Mouse (Mus musculus) mature B cell (primary cell): Measurements from ENCODE around the gene Gng12.

Experiments
- in situ Hi-C: fragments of 300-500 bp; cut with MboI; formaldehyde crosslinking; loops from 2 replicates; pipeline ENCODE4 v1.14.3; 2019

Gene Gng12

DNA sequence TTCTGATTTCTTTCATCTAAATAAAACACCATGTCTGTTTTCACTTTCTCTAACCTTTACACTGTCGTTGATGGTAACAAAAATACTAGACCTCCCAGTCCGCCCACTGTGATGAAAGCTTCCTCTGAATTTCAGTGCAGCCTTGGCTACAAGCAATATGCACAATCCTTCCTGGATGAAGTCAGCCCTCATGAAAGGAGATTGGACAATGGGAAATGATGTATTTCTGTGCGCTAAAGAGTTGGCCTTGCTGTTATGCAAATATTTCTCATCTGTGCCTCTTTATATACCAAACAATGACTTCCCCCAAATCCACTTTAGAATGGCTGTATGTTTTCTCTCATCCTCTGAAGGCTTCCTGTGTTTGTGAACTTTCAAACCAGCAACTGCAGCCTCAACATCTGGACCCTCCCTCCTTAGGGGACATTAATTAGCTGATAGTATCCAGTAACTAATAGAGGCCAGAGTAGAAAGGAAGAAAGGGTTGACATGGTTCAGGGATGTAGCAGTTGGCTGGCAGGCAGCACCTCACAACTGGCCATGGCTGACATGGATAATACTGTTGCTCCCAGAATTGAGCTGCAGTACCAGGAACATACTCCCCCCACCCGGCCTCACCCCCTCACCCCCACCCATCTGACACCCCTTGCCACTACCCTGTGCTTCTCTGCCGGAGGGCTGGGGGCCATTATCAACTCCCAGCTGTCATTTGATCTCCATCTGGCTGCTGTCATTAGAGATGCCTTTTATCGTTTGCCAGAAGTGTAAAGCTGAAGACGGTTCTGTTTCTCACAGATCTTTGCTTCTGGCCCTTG, 152.9 kb downstream of the Gng12 start:
- in situ Hi-C loops: loop anchor here (25.0 kb wide), 1 partner anchor 88 kb away; no protein-coding TSS in a partner anchor

DNA sequence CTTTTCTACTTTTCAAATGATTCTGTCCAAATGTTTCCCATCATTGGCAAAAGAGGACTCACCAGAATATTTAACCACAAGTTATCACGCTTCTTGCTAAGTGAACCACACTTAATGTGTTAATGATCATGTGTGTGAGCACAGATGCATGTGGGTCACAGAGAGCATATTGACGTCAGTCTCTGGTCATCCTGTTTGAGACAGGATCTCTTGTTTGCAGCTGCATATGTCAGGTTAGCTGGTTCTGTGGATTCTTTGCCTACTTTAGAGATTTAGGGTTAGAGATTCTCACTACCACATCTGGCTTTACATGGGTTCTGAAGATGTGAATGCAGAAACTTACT, 153.5 kb downstream of the Gng12 start:
- in situ Hi-C loops: loop anchor here (25.0 kb wide), 1 partner anchor 88 kb away; no protein-coding TSS in a partner anchor

DNA sequence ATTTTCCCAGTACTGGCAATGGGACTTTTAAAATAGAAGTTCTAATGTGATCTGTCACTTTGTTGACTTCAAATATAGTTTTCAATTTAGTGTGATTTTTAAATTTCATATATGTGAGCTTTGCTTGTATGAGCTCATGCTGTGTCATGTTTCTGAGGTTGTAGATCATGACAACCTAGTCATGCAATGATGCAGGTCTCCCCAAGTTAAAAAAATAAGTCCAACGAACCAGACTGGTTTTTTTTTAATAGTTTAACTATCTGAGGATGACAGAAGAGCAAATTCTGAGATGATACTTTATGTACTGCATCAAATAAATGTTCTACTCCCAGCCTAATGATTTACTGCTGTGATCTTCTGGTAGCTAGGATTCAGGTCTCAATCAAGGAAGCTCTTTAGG, 153.9 kb downstream of the Gng12 start:
- in situ Hi-C loops: no loop called here

DNA sequence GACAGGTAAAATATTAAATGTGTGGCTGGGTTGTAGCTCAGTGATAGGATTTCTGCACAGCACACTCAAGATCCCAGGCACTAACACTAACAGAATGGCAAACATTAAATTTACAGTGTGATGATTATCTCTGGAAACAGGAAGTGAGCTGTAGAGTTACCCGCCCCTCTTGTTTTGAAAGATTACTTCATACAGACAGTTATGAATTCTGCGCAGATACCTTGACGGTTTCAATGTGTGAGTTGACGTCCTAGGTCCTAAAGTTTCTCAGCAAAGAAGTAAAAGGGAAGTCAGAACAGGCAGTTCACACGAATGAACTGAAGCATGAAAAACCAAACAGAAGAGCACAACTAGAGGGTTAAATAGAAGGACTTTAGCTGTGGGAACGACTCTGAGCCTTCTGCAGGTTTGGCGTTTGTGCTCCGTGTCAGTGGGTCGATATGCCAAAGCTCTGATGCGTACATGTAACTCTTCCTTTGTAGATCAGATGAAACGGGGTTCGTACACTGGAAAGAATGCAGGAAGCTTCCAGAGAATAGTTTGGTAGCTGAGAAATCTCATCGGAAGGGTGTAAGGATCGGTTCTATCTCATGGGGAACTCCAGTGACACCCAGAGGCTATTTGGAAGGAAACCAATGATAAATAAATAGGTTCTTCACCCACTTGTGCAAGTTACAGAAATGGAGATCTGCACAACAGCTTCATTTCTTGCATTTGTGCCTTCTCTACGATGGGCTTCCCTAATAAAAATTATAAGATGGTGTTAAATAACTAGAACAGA, 160.1 kb downstream of the Gng12 start:
- in situ Hi-C loops: no loop called here

DNA sequence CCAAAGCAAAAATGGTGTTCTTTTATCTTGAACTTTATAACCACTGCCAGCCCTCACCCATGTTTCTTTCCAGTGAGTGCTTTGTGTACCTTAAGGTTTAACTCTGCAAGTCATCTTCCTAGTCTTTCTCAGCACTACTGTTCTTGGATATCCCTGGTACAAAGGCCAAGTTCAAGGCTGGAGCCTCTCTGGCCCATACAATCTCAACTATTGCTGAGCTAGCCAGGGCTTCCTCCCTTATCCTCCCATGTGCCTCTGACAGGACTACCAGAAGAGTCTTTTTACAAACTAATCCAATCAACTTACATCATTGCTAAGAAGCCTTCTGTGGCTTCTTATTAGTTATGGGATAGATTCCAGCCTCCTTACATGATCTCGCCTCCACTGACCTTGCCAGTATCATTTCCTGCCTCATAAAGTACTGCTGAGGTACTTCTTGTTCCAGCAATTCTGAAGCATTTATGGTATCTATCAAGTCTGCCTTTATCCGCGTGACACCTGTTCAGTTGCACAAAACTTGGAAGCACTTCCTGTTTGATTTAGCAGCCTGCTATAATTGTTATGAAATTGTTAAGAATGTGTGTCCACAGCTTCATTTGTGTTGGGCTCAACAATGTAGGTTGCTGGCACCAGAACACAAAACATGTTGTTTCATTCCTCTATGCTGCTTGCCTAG, 160.8 kb downstream of the Gng12 start:
- in situ Hi-C loops: no loop called here

DNA sequence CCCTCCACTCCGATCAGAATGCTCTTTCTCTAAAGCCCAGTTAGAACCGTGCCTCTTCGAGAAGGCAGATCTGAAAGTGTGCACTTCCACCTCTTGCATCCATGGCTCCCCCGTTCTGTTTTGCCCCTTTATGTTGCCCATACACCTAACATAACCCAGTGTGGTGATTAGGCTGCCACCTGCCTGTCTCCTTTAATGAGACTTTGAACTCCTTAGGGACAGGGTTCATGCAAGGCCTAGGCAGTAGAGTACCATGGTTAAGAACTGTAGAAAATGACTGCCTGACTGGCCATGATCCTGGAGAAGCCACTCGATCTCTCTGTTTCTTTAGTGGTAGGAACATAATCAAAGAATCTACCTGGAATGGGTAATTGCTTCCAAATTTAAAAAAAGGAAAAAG, 161.4 kb downstream of the Gng12 start:
- in situ Hi-C loops: no loop called here

DNA sequence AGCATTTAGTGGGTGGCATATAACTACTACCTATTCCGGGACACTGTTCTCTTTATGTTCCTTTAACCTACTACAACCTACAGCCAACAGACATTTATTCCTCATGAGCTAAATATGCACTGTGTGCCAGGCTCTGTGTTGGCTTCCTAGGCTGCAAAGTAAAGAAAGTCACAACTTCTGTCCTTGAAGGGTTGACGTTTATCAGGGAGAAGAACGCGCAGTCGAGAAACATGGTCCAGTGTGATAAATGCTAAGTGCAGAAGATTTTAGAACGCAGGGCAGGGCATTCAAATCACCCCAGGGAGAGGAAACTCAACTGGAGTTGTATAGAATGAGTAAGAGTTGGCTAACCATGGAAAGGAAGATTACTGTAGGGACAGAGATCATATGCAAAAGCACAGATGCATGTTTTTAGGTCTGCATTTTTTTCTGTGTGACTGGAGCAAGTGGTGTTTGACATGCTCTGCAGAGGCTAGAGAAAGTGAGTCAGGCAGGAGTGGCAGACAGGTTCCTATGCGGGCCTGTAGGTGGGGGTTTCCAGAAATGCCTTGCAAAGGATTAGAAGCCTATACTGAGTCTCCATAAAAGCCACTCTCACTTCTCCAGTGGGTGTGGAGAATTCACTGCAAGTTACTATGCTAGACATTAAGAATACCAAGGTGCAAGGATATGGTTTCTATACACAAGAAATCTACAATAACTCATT, 161.9 kb downstream of the Gng12 start:
- in situ Hi-C loops: no loop called here

DNA sequence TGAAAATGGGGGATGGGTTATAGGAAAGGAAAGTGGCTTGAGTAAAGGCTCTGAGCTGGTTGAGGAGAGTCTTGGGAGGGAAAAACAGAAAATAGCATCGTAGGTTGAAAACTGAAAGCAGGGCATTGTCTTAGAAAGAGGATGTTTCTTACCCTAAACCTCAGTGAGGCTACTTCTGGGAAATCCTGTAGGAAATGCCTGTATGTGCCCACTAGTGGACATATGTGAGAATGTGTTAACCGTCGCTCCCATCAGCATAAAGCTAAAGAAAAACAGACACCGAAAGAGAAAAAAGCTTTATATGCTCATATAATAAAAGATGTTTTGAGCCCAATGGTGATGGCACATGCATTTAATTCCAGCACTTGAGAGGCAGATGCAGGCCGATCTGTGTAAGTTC, 163.9 kb downstream of the Gng12 start:
- in situ Hi-C loops: no loop called here

DNA sequence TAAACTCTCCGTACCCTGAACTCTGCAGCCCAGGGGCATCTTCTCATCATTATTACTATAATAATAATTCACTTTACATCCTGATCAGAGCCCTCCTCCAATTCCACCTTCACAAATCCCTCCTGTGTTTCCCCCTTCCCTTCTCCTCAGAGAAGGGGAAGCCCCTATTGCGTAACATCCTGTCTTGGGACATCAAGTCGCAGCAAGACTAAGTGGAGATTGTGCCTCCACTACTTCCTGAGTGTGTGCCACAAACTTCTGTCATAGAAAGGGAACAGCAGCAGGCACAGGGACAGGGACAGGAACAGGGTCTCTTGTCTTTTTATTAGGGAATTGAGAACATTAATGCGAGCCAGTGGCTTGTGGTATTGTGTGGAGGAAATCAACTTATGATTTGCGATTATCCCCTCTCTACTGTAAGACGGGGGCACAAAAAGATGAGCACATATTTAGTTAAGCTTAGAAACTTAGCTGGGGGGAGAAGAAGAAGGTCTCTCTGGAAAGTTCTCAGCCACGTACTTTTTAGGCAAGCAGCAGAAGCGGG, 173.1 kb downstream of the Gng12 start:
- in situ Hi-C loops: no loop called here

DNA sequence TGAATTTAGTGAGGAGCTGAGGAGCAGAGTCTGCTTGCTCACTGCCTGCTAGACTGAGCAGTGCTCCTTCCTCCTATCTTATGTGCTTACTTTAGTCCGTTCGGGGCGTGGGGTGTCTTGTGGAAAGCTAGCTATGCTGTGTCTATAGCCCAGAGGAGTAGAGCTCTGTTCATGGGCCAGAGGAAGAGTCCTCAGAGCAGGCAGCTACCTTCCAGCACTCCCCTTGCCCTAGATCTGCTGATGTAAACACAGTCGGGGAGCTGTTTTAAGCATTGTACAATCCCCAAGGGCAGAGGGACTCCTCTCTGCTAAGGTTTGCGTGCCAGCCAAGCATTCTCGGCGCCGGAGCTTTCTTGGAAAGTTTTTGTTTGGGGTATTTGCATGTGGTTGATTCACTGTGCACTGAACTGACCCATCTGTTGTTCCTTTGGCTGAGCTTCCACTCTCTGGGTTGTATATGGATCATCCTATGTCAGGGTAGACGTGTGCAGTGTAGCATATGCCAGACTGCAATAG, 173.7 kb downstream of the Gng12 start:
- in situ Hi-C loops: no loop called here
